Mouse (Mus musculus): ENCODE results near the gene Fsd1.

Gene Fsd1

DNA sequence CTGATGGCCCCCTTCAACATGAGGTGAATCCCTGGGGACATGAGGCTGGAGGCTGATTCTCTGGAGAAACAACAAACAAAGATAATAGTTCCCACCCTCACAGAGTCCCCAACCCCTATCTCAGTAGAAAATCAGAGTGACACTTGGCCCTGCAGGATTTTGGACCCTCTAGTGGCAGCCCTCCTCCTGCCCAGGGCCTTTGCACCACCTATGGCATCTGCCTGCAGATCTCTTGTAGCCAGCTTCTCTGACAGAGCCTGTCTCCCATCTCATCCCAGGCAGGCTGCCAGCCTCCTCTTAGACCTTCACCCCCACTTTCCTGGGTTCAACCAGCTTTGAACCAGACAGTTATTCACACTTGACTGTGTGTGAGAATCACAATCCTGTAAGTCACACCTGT lies 25.5 kb upstream of the Fsd1 start:
- in situ Hi-C loops (cut with MboI): loop anchor here (25.0 kb wide), 1 partner anchor 248 kb away; the partner anchor contains the start of gene Pot1b

DNA sequence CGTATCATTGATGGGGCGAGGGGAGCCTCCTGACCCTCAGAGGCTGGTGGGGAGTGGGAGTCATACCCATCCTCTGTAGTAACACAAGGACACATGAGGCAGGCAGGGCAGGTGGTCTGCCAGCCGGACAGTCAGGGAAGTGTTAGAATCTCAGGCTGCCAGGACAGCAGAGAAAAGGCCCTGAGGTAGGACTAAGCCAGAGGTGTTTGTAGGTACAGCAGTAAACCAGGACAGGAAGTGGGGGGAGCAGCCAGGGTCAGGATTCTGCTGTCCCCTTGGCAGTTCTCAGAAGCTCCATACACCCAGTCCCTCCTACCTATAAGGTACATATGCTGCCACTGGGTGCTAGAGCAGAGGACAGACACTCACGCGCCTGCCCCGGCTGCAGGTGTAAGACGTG lies 24.7 kb upstream of the Fsd1 start:
- in situ Hi-C loops (cut with MboI): loop anchor here (25.0 kb wide), 1 partner anchor 249 kb away; the partner anchor contains the start of gene Pot1b

- in situ Hi-C loops (cut with MboI): loop anchor here (25.0 kb wide), 1 partner anchor 251 kb away; the partner anchor contains the start of gene Pot1b
Measured at GRCm38 (mm10) chr17:55963171-55963570, 23.1 kb upstream of the Fsd1 start.

DNA sequence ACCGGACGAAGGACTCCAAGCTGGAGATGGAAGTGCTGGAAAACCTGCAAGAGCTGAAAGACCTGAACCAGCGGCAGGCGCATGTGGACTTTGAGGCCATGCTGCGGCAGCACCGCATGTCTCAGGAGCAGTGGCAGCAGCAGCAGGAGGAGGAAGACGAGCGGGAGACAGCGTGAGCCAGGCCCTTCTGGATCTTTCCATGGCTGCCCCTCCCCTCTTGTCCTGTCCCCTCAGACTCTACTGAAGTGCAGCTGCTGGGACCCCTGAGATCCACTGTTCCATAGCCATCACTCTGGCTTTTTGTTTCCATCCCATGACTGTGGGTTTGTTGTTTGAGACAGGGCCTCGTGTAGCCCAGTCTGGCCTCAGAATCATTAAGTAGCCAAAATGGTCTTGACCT lies 21.8 kb upstream of the Fsd1 start:
- in situ Hi-C loops (cut with MboI): loop anchor here (25.0 kb wide), 1 partner anchor 252 kb away; the partner anchor contains the start of gene Pot1b

GRCm38 (mm10) chr17:55964996-55965395 lies 21.3 kb upstream of the Fsd1 start:
- in situ Hi-C loops (cut with MboI): loop anchor here (25.0 kb wide), 1 partner anchor 253 kb away; the partner anchor contains the start of gene Pot1b

- in situ Hi-C loops (cut with MboI): loop anchor here (25.0 kb wide), 1 partner anchor 255 kb away; the partner anchor contains the start of gene Pot1b
Measured at GRCm38 (mm10) chr17:55967186-55967585, 19.1 kb upstream of the Fsd1 start.

GRCm38 (mm10) chr17:55968210-55968609 lies 18.1 kb upstream of the Fsd1 start:
- in situ Hi-C loops (cut with MboI): loop anchor here (25.0 kb wide), 1 partner anchor 256 kb away; the partner anchor contains the start of gene Pot1b

DNA sequence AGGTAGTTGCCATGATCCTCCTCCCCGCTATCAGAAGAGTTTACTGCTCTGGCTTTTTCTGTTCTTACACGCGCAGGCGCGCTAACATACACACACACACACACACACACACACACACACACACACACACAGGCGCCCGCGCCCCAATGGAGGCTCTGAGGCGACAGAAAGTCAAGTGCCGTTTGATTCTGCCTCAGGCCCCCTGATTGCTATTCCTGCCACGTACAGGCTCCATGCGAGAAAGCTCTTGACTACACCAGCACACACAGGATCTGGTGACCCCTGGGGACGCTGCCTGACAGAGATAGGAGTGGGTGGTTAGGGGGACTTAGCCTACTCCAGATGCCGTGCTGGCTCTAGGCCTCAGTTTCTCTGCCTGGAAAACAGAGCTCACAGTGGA lies 16.7 kb upstream of the Fsd1 start:
- in situ Hi-C loops (cut with MboI): loop anchor here (25.0 kb wide), 1 partner anchor 257 kb away; the partner anchor contains the start of gene Pot1b

DNA sequence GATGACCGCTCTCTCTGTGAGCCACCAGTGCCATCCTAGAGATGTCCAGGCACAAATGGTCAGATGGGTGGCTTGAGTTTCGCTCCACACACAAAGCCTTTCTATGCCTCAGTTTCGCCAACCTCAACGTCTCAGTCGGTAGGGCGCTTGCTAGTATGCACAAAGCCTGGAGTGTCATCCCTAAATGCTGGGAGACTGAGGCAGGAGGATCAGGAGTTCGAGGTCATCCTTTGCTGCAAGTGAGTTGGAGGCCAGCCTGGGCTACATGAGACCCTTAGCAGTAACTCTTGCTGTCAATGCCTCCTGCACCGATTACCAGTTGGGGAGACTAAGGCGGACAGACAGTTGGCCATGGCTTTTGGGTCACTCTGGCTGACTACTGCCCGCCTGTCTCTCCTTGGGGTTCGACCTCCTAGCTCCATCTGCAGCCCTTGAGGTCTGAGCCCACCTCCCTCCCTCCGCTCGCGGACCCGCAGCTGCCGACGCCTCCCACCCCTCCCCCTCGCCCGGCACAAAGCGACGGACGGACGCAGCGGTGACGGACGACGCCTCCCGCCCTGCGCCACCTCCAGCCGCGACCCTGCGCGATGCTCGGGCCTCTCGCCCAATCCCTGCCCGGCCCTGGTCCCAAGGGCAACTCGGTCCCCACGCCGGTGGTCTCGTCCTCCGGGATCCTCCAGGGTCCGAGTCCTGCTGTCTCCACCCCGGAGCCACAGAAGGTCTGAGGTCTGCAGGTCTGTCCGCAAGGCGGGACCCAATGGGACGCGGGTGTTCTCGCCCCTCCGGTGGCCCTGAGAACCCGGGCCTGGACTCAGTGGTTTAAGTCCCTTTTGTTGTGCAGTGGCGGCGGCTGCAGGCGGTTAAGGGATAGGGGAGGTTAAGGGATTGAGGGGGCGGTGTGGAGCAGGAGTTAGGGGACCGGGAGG lies 16.1 kb upstream of the Fsd1 start, which contains the start of gene Shd:
Gene Shd (plus strand): TSS at position 502 of the 926 bp plus-strand sequence.
- in situ Hi-C loops (cut with MboI): loop anchor here (25.0 kb wide), 1 partner anchor 258 kb away; the partner anchor contains the start of gene Pot1b

- in situ Hi-C loops (cut with MboI): loop anchor here (25.0 kb wide), 1 partner anchor 259 kb away; the partner anchor contains the start of gene Pot1b
Measured at GRCm38 (mm10) chr17:55971453-55971852, 14.9 kb upstream of the Fsd1 start.

GRCm38 (mm10) chr17:55976255-55976862 lies 9.9 kb upstream of the Fsd1 start:
- in situ Hi-C loops (cut with MboI): no loop called here

DNA sequence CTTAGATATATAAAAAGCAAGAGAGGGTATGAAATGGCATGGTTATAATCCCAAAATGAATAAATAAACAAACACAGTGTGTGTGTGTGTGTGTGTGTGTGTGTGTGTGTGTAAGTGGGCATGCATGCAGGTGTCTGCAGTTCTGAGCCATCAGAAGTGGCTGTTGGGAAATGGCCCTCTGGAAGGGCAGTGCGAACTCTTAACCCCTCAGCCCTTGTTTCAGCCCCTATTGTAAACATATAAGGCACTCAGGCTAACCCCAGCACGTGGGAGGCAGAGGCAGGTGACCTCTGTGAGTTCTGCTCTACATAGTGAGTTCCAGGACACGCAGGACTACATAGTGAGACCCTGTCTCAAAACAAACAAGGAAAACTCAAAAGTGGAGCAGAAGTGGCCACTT lies 9.0 kb upstream of the Fsd1 start:
- in situ Hi-C loops (cut with MboI): no loop called here

DNA sequence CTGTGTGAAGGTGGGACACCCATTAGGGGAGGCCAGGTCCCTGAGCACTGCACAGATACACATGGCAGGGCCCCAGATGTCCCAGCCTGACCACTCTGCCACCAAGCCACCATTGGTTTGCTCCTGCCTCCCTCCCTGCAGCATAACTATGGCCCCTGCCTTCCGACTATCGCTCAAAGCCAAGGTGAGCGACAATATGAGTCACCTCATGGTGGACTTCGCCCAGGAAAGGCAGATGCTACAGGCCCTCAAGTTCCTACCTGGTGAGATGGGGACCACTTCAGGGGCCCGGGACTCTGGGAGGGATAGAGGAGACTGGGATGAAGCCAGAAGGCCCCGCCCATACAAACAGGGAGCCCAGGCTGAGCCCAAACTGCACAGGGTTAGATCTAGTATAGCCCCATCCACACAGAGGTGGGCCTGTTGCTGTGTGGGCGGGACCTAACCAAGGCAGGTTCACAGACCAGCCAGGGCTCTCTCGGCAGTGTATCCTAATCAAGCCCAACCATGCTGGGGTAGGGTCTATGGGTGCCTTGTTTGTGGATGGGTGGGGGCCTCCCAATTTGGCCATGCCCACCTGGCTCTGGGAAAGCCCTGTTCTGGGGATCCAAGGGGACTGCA lies 4.1 kb downstream of the Fsd1 start:
- in situ Hi-C loops (cut with MboI): no loop called here

GRCm38 (mm10) chr17:55996007-55996406 lies 9.7 kb downstream of the Fsd1 start:
- in situ Hi-C loops (cut with MboI): no loop called here

GRCm38 (mm10) chr17:55999794-56000499 lies 13.6 kb downstream of the Fsd1 start:
- in situ Hi-C loops (cut with MboI): no loop called here

DNA sequence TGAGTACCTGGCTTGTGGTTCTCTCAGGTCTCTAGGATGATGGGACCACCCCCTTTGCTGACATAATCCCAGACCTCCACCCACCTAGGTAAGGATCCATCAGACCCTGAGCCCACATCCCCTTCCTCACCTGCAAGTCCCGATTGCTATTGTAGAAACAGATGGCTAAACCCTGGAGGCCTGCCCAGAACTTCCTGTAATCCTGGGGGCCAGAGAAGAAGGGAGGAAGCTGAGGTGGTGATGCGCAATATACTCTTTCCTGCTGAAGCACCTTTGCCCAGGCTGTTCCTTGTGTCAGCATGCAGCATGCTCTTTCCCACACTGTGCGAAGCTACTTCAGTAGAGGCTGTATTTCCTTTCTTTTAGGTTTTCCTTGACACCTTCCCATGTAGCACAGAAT lies 16.7 kb downstream of the Fsd1 start:
- in situ Hi-C loops (cut with MboI): no loop called here

GRCm38 (mm10) chr17:56005415-56006061 lies 19.2 kb downstream of the Fsd1 start, which contains the start of the genes Stap2 and Mpnd:
Gene Stap2, minus strand, starts transcription at chr17:56005584.
Gene Mpnd, plus strand, starts transcription at chr17:56005711.
- in situ Hi-C loops (cut with MboI): no loop called here

- in situ Hi-C loops (cut with MboI): no loop called here
Measured at GRCm38 (mm10) chr17:56006956-56007355, 20.6 kb downstream of the Fsd1 start.

DNA sequence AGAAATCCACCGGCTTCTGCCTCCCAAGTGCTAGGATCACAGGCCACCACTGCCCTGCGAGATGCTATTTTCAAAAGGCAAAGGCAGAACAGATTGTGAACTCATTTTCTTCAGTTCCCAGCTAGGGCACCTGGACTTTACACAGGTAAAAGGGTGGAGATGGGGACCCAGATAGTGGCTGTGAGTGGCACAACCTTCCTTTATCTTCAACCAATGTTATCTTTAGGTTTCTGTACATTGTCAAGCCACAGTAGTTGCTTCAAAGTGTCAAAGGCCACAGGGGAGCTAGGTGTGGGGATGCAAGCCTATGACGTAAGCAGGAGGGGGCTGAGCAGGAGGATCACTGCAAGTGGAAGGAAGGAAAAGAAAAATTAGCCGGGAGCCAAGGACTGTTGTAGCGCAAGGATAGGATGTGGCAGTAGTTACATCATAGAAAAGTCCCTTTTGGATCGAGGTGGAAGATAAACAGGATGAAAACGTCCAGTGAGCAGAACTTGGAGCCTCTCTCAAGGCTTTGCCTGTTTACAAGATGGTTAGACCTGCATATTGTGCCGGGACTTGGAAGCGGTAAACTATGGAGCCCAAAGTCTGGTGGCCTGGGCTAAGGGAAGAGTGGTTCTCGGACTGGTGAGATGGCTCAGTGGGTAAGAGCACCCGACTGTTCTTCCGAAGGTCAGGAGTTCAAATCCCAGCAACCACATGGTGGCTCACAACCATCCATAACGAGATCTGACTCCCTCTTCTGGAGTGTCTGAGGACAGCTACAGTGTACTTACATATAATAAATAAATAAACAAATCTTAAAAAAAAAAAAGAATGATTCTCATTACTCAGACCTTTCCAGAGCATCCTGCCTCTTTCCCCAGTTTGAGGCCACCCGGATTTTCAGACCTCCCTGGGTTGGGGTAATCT lies 21.4 kb downstream of the Fsd1 start:
- in situ Hi-C loops (cut with MboI): no loop called here
